Mouse (Mus musculus): Measurements from ENCODE around the gene Chd3.

- TF ChIP-seq CTCF (IDR thresholded peaks at IDR 0.05; ENCODE audit: low read depth) (no peak), EP300 (IDR thresholded peaks at IDR 0.05; ENCODE audit: low read depth) (no peak)
Observed at GRCm38 (mm10) chr11:69410045-69410309, 40.8 kb upstream of the Chd3 start.

All from liver, embryonic 14.5 days (tissue).